Mouse (Mus musculus) CD8-positive naive resting alpha-beta T cell, adult 2 months (primary cell): ENCODE measurements around the gene Aff4.
"Not testable (repeated sequence)": the region's sequence is repeated elsewhere in the genome, so short reads cannot be mapped to it uniquely, and the experiment has no call there.

Experiments used
- DNase-seq, 2 experiments: peaks; one replicate each; pipeline ENCODE4 v3.0.0; 2022; ENCODE audit warnings: low read depth in 2 of 2, low spot score in 2 of 2

The Aff4 gene

DNA sequence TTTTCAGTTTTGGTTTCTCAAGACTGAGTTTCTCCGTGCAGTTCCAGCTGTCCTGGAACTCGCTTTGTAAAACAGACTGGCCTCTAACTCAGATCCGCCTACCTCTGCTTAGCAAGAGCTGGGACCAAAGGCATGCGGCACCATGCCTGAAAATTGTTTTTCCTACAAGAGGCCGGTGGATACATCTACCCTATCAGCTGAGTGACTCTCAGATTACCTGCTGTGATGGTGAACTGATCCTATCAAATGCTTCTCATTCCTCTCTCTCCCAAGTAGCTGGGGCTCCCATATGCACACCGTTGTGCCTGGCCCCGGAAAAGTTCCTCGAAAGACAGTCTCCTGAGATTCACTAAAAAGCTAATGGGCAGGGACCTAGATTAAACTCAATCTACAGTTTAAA lies 12.9 kb upstream of the Aff4 start:
- DNase-seq, result no peak

GRCm38 (mm10) chr11:53341019-53341418 lies 9.6 kb upstream of the Aff4 start:
- DNase-seq, result not testable (repeated sequence)

- no peak for DNase-seq
Observed at GRCm38 (mm10) chr11:53342711-53343110, 7.9 kb upstream of the Aff4 start.

DNA sequence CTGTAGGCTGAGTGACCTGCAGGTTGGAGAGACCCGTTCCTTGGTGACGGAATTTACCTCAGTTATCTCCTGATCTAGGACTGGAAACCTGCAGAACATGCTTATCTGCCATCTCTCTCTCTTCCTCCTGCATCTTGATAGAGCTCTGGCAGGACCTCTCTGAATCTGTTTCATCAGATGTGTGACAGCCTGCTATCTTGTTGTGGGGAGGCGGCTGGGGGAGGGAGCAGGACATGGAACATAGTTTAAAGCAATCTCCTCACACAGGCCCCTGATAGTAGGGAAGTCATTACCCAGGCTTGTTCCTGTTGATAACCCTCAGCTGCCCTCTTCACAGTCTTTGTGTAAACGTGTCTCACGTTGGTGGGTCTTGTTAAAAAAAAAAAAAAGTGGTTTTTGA lies 5.3 kb upstream of the Aff4 start:
- no peak for DNase-seq

DNA sequence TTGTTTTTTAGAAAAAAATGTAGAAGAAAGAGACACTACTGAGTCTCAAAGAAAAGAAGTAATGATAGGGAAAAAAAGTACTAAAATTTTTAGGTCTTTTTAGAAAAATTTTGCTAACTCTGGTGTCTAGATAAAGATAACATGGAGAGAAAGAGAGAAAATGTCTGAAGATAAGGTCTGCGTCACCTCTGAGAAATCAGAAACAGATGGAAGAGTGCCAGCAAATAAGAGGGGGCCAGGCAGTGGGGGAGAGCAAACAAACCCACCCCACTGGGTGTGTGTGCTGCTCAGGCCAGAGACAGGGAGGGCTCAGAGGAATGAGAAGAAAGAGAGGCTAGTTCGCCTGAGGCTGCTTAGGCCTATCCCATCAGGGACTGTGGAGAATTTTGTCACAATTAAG lies 4.9 kb upstream of the Aff4 start:
- no peak for DNase-seq

- peak; percentile 61 to 70 for DNase-seq
Observed at GRCm38 (mm10) chr11:53351224-53351942, 750 bp downstream of the Aff4 start.

DNA sequence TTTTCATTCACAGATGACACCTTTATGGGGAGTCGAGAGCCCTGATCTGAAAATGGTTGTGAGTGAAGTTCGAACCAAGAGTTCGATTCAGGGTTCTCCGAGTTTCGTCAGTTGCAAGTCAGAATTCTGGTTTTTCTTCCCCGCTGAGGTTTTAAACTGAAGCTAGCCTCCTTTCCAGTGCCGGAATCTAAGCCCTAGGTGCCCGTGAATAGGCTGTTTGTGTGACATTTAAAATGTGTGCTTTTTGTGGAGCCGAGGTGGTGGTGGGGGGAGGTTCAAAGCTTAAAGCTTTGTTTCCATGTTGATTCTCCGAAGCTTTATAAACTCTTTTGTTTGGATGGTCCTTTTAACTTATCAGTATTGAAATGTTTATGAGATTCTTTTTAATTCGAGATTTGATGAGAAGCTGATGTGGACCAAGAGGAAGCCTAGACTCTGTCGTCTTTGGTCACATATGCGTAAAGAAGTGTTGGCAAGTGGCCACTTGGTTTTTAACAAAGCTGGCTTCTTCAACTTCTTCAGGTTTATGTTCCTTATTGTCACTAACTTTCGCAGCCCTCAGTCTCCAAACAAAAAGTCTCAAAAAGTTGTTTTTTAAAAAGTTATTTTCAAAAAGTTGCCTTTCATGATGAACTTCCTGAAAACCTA lies 1.4 kb downstream of the Aff4 start:
- no peak for DNase-seq

GRCm38 (mm10) chr11:53358504-53359155 lies 8.0 kb downstream of the Aff4 start:
- DNase-seq, result no peak

GRCm38 (mm10) chr11:53367032-53367431 lies 16.4 kb downstream of the Aff4 start:
- no peak for DNase-seq

- no peak for DNase-seq
Observed at GRCm38 (mm10) chr11:53378918-53379317, 28.3 kb downstream of the Aff4 start.

DNA sequence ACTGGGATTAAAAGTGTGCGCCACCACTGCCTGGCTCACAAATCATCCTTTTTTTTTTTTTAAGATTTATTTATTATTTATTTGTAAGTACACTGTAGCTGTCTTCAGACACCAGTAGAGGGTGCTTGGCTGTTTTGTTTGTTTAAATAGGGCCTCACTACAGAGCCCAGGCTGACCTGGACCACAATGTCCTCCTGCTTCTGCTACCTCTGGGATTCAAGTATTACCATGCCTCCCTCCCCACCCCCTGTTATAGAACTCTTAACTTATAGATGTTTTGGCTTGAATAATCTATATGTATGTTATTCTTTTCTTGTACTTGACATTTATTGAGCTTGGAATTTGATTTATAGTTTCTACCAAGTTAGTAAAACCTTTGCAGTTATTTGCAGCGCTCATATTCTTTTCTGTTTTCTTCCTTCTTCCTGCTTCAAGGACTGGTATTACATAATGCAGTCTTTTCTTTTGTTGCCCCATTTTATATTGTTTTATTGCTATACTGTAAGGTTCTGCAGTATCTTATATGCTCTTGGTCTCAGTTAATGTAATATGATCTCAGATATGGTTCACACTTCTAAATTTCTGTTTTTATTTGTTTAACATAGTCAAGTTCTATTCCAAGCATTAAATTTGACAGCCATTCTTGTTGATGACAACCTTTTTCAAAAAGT lies 33.3 kb downstream of the Aff4 start:
- DNase-seq, result no peak

DNA sequence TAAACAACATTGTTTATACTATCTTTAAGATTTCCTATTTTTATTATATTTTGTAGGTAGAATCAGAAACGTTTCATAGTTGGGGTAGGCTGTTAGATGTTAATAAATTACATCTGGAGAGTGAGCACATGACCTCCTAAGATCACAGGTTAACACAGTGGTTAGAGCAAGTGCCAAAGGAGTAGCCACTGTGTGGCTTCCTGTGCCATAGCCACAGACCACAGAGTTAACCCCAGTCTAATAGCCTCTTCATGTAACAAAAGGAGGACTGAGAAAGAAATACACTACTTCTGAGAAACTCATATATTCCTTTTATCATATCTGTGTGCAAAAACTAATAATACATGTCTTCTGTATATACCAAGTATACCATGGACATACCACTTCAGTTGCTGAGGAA lies 43.2 kb downstream of the Aff4 start:
- no peak for DNase-seq

GRCm38 (mm10) chr11:53403638-53404037 lies 53.0 kb downstream of the Aff4 start:
- DNase-seq, result no peak

- no peak for DNase-seq
Observed at GRCm38 (mm10) chr11:53411738-53412137, 61.1 kb downstream of the Aff4 start.

DNA sequence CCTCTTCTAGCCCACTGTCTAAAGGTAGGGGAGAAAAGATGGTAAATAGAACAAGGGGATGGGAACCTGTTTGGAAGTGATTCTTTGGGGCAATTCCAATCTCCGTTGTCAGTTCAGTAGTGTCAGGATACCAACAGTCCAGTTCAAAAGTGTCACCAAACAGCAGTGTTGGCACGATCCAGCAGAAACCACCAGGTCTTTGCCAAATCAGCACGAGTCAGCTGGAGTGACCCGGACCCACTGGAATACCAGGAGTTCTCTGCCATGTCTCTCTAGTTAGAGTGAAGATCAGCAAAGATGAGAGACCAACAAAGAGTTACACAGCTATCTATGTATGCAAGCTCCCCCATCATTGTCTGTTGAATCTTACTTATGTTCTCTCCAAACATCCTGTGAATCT lies 63.2 kb downstream of the Aff4 start:
- no peak for DNase-seq

DNA sequence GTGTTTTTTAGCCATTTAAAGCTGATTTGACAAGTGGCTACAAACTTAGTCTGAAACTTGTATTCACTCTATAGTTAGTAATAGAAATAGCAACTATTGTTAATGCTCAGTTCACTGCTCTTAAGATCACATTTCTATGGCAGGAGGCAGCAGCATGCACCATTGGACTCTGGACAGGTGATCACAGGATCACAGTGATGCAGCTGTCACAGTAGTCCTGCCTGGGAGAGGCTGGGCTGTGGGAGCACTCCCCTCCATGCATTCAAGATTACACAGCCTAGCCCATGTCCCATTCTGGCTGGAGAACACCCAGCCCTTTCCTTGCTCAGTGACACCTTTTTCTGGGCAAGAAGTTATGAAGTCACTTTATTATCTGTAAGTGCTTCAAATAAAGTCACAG lies 67.4 kb downstream of the Aff4 start:
- DNase-seq, result no peak

DNA sequence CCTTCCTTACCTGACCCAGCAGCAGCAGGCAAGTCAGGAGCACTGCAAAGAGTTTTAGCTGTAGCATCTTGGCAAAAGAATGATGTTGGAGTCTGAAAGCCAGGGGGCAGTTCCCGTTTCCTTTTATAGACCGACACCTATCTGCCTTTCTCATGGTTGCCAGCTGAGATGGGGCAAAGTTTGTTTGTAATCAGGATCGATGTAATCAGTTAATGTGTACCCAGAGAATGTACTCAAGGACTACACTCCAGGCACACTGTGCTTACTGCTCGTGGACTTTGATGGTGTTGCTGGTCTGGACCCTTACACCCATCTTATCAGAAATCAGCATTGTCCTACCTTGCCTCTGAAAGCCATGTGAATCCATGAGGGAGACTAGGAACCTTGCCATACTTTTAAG lies 72.4 kb downstream of the Aff4 start, which contains the start of gene Leap2:
Gene Leap2, minus strand, starts transcription at position 135 of the 400 bp plus-strand sequence.
- DNase-seq, result no peak

- no peak for DNase-seq
Observed at GRCm38 (mm10) chr11:53424826-53425225, 74.2 kb downstream of the Aff4 start.

GRCm38 (mm10) chr11:53425251-53425650 lies 74.6 kb downstream of the Aff4 start:
- no peak for DNase-seq

DNA sequence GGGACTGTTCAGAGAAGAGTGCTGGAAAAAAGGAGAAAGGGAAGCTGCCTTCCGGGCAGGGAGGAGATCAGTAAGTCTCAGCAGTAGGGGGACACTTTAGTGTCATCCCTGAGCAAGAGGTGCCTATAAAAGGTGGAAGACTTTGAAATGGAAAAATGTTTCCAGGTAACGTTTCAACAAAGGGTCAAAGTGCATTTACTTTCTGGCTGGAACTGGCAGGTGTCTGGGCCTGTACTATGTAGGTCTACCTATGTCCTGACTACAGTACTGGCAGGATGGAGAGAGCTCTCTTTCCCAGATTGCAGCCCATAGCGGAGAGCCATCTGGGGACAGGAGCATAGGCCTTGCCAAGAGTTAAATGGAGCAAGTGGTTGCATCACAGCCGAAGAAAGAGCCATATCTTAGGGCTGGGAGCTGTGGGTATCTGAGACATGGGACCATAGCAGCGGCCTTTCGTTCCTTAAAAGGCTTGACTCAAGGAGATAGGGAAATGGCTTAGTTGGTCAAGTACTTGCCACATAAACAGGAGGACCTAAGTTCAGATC lies 75.2 kb downstream of the Aff4 start:
- DNase-seq, result no peak

DNA sequence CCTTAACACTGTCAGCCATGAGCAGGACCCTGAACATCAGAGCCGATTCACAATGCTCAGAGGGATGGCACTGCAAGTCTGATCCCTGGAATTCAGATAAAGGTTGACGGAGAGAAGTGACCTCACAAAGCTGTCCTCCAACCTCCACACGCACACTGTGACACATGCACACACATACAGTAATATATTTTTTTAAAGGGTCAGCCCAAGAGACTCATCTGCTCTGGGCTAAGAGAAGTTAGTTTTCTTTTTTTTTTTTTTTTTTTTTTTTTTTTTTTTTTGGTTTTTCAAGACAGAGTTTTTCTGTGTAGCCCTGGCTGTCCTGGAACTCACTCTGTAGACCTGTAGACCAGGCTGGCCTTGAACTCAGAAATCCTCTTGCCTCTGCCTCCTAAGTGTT lies 76.3 kb downstream of the Aff4 start:
- DNase-seq, result not testable (repeated sequence)
